Mouse (Mus musculus): ENCODE measurements around the gene Gramd1a. TPM values are rescaled to one million over a fixed set of nuclear protein-coding genes. Genes with fewer than 3 reads are reported as not detected.
A peak's percentile ranks its signal among the peaks of the same experiment; 100 is the strongest.

Gramd1a gene
- total RNA-seq, 2 experiments from 2014 or later, result 35.7 to 37.1 TPM

- DNase-seq (ENCODE audit: low spot score), result peak; percentile 51
These were observed 4.1 kb downstream of the Gramd1a start for GRCm38 (mm10) chr7:31151301-31152241.

GRCm38 (mm10) chr7:31150566-31151300 is 5.0 kb downstream of the Gramd1a start:
- DNase-seq (ENCODE audit: low spot score), result peak; percentile 90

GRCm38 (mm10) chr7:31149751-31150565 is 5.7 kb downstream of the Gramd1a start:
- DNase-seq (ENCODE audit: low spot score), result no peak

- no peak for DNase-seq (ENCODE audit: low spot score)
These were observed 6.4 kb downstream of the Gramd1a start for GRCm38 (mm10) chr7:31149271-31149670.

- DNase-seq (ENCODE audit: low spot score), result peak; percentile 67
These were observed 6.9 kb downstream of the Gramd1a start for GRCm38 (mm10) chr7:31148756-31149155.

- no peak for DNase-seq (ENCODE audit: low spot score)
These were observed 7.6 kb downstream of the Gramd1a start for GRCm38 (mm10) chr7:31148086-31148485.

GRCm38 (mm10) chr7:31145596-31146160 is 10.0 kb downstream of the Gramd1a start:
- DNase-seq (ENCODE audit: low spot score), result no peak

GRCm38 (mm10) chr7:31144886-31145285 is 10.8 kb downstream of the Gramd1a start:
- no peak for DNase-seq (ENCODE audit: low spot score)

GRCm38 (mm10) chr7:31140941-31141340 is 14.8 kb downstream of the Gramd1a start:
- no peak for DNase-seq (ENCODE audit: low spot score)

GRCm38 (mm10) chr7:31140302-31140701 is 15.4 kb downstream of the Gramd1a start:
- DNase-seq (ENCODE audit: low spot score), result no peak

- peak; percentile 60 for DNase-seq (ENCODE audit: low spot score)
These were observed 15.9 kb downstream of the Gramd1a start for GRCm38 (mm10) chr7:31139765-31140164.

- no peak for DNase-seq (ENCODE audit: low spot score)
These were observed 20.0 kb downstream of the Gramd1a start for GRCm38 (mm10) chr7:31135717-31136116.

- DNase-seq (ENCODE audit: low spot score), result no peak
These were observed 23.8 kb downstream of the Gramd1a start for GRCm38 (mm10) chr7:31131866-31132265.

- peak; percentile 71 for DNase-seq (ENCODE audit: low spot score)
These were observed 24.9 kb downstream of the Gramd1a start for GRCm38 (mm10) chr7:31130841-31131240.

GRCm38 (mm10) chr7:31130197-31130596 is 25.5 kb downstream of the Gramd1a start:
- no peak for DNase-seq (ENCODE audit: low spot score)

GRCm38 (mm10) chr7:31128157-31128705 is 27.5 kb downstream of the Gramd1a start:
- DNase-seq (ENCODE audit: low spot score), result peak; percentile 70

GRCm38 (mm10) chr7:31126851-31127724 is 28.6 kb downstream of the Gramd1a start, which contains the start of gene Scn1b:
TSS of gene Scn1b (minus strand) at chr7:31127003.
- DNase-seq (ENCODE audit: low spot score), result peak; percentile 76

GRCm38 (mm10) chr7:31126211-31126751 is 29.4 kb downstream of the Gramd1a start:
- DNase-seq (ENCODE audit: low spot score), result peak; percentile 78

- DNase-seq (ENCODE audit: low spot score), result no peak
These were observed 30.6 kb downstream of the Gramd1a start for GRCm38 (mm10) chr7:31125116-31125515.
